8 mouse cellular contexts compared by ENCODE assay signal in the genomic region with DNA sequence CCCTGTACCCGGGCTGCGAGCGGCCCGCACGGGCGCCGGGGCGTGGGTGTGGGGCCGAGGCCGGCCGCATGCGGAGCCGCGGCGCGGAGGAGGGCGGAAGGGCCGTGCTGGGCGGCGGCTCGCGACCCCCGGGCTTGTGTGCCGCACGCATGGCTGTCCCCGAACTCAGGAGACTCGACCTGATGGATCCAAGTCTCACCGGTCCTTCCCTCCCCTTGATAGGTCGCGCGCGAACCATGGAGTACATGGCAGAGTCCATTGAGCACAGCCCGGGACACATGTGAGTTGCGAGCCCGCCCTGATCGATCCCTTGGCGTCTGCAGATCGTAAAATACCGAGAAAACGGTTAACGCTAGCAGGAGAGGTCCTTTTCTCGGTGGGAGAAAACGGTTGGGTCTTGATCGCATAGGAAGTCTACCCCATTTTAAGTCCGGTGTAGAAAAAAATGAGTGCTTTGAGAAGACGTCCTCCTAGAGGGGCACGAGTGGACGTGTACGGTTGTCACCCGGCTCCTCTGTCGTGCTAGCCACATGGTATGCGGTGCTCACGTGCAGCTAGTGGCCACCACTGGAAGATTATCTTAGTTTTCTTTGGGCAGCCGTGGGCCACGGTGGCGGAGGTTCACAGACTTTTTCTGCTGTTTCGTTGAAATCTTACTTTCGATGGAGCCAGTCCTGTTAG. TPM values are rescaled to one million over a fixed set of nuclear protein-coding genes. Genes with fewer than 3 reads are reported as not detected.
DNase-seq lines count a peak whose midpoint lies in the region; ATAC-seq lines count a peak whose summit lies in the region.

No protein-coding gene starts in this region.

- under 1% methylated on average over 57 of the region's 58 CpGs for WGBS in forebrain, embryonic 12.5 days
- under 1% methylated on average over 58 of the region's 58 CpGs for WGBS in hindbrain, embryonic 10.5 days

- peak overlapping the region; percentile 87 for H3K4me2 ChIP-seq in forebrain, embryonic 12.5 days

- H3K27ac ChIP-seq in brown adipose tissue, adult 24 weeks (replicated peaks; ENCODE audit: low read depth, low read length): peak overlapping the region; percentile 75
- peak overlapping the region; percentile 92 for H3K27ac ChIP-seq in forebrain, embryonic 12.5 days
- peak overlapping the region; percentile 97 for H3K27ac ChIP-seq in hindbrain, embryonic 10.5 days

- no peaks in the 10 kb centered on the region; the same call in 1 of the 2 replicates for H3K36me3 ChIP-seq in forebrain, embryonic 12.5 days (replicated peaks)
- H3K36me3 ChIP-seq in hindbrain, embryonic 10.5 days: peaks cover 20% of the 10 kb centered on the region

- no peaks in the 10 kb centered on the region for H3K27me3 ChIP-seq in forebrain, embryonic 12.5 days
- H3K27me3 ChIP-seq in hindbrain, embryonic 10.5 days (ENCODE audit: insufficient read depth, poor library complexity, severe bottlenecking): no peaks in the 10 kb centered on the region

- H3K4me1 ChIP-seq in brown adipose tissue, adult 24 weeks (ENCODE audit: control insufficient read depth, insufficient read depth, insufficient read length, low read length): no peaks in the 10 kb centered on the region; the same call in none of the 2 replicates
- H3K4me1 ChIP-seq in forebrain, embryonic 12.5 days: peaks cover 19% of the 10 kb centered on the region
- H3K4me1 ChIP-seq in hindbrain, embryonic 10.5 days (replicated peaks): peaks cover 20% of the 10 kb centered on the region

- peak overlapping the region; percentile 95 for H3K4me3 ChIP-seq in brown adipose tissue, adult 24 weeks (ENCODE audit: insufficient read depth, low read depth, low read length)
- H3K4me3 ChIP-seq in forebrain, embryonic 12.5 days (replicated peaks): peak overlapping the region; percentile 95
- H3K4me3 ChIP-seq in hindbrain, embryonic 10.5 days: peak overlapping the region; percentile 91

- no peaks in the 10 kb centered on the region for H3K9me3 ChIP-seq in forebrain, embryonic 12.5 days
- no peaks in the 10 kb centered on the region for H3K9me3 ChIP-seq in hindbrain, embryonic 10.5 days

- peak; percentile 87 for ATAC-seq in forebrain, embryonic 12.5 days (ENCODE audit: low FRiP score)

- peak; percentile 74 for DNase-seq in embryo, embryonic 10 days (ENCODE audit: low spot score)
- no peak for DNase-seq in embryo, embryonic 9.5 days (ENCODE audit: extremely low spot score)
- no peak for DNase-seq in hindbrain, embryonic 10.5 days (ENCODE audit: low spot score)
- peak; percentile 30 to 48 for DNase-seq in layer of hippocampus, postnatal 10 days (ENCODE audit: low spot score in 2 of 2)
- DNase-seq in lung, postnatal 10 days: peak; percentile 40
- peak; percentile 40 to 58 for DNase-seq in right cerebral cortex, adult 2 months (ENCODE audit: low spot score in 2 of 2)

- peak overlapping the region; percentile 95 for H3K9ac ChIP-seq in forebrain, embryonic 12.5 days

RNA-seq across cellular contexts. Expression of gene Nmd3, which starts 0.5 kb away (rescaled TPM):
- polyA plus RNA-seq in brown adipose tissue, adult 24 weeks (2012; ENCODE audit: insufficient read depth, insufficient read length, missing spikeins): 60.4 and 66.6 TPM in 2 replicates
- polyA plus RNA-seq in forebrain, embryonic 12.5 days (2016; fragmentation: Nextera tagmentation; extraction: Ambion mirVana): 109 and 114 TPM in 2 replicates
- 130 and 153 TPM in 2 replicates for polyA plus RNA-seq in hindbrain, embryonic 10.5 days (2016; fragmentation: Nextera tagmentation; extraction: Ambion mirVana)
- 10 to 100 TPM; 53.8 to 57.0 TPM for total RNA-seq in layer of hippocampus, postnatal 10 days (2021)

Comparison
In these comparisons a context has a peak if more than half of its experiments do, and no peak if none do; other contexts are left out.
1. DNase-seq: peak in embryo, embryonic 10 days (single experiment), layer of hippocampus, postnatal 10 days (2 of 2), lung, postnatal 10 days (single experiment) and right cerebral cortex, adult 2 months (2 of 2); none in embryo, embryonic 9.5 days (single experiment) and hindbrain, embryonic 10.5 days (single experiment).
2. Peak in every context shown above with its lines, with median percentiles within 50 percentile points of each other: H3K27ac ChIP-seq and H3K4me3 ChIP-seq.